Mouse (Mus musculus): ENCODE data around the gene Ufl1. TPM values are rescaled to one million over a fixed set of nuclear protein-coding genes. Genes with fewer than 3 reads are reported as not detected.

Ufl1 gene
- polyA plus RNA-seq, 1 experiment = 7.0 TPM

GRCm38 (mm10) chr4:25213451-25213850 is 68.2 kb downstream of the Ufl1 start:
- no peaks in the 10 kb centered on the region for H3K79me2 ChIP-seq (ENCODE audit: control insufficient read depth, insufficient read depth)
- H3K79me3 ChIP-seq (ENCODE audit: low read depth) = no peaks in the 10 kb centered on the region

GRCm38 (mm10) chr4:25206166-25206565 is 75.5 kb downstream of the Ufl1 start:
- no peaks in the 10 kb centered on the region for H3K27me3 ChIP-seq (ENCODE audit: control insufficient read depth, insufficient read depth, insufficient read length)
- no peaks in the 10 kb centered on the region for H3K36me3 ChIP-seq (ENCODE audit: control insufficient read depth, insufficient read depth)
- no peak overlapping the region for H3K4me3 ChIP-seq (ENCODE audit: insufficient read depth, poor library complexity, severe bottlenecking)
- TF ChIP-seq MYOD1 (IDR thresholded peaks at IDR 0.05; ENCODE audit: control insufficient read depth, insufficient read length, low read depth) = no peak
- TF ChIP-seq FOSL1 (IDR thresholded peaks at IDR 0.05; ENCODE audit: insufficient read depth, low read length, poor library complexity, severe bottlenecking) = no peak
- no peak for TF ChIP-seq MAX (IDR thresholded peaks at IDR 0.05)
- TF ChIP-seq CTCF (IDR thresholded peaks at IDR 0.05; ENCODE audit: control insufficient read depth, insufficient read depth, insufficient read length) = no peak
- no peak for TF ChIP-seq CEBPB (IDR thresholded peaks at IDR 0.05; ENCODE audit: low read depth)
- TF ChIP-seq MYOG (IDR thresholded peaks at IDR 0.05; ENCODE audit: control insufficient read depth, extremely low read depth, insufficient read length) = no peak
- no peak for TF ChIP-seq USF1 (IDR thresholded peaks at IDR 0.05; ENCODE audit: low read depth)
- no peak overlapping the region for H3ac ChIP-seq (ENCODE audit: control insufficient read depth, insufficient read length, low read depth)
- no peaks in the 10 kb centered on the region for H3K79me3 ChIP-seq (ENCODE audit: low read depth)
- no peaks in the 10 kb centered on the region for H3K79me2 ChIP-seq (ENCODE audit: control insufficient read depth, insufficient read depth)

More at GRCm38 (mm10) chr4:25213451-25213850, 68.2 kb downstream of the Ufl1 start:
- H3K4me3 ChIP-seq (ENCODE audit: insufficient read depth, poor library complexity, severe bottlenecking) = no peak overlapping the region
- no peaks in the 10 kb centered on the region for H3K36me3 ChIP-seq (ENCODE audit: control insufficient read depth, insufficient read depth)
- TF ChIP-seq MAX (IDR thresholded peaks at IDR 0.05) (no peak), CTCF (IDR thresholded peaks at IDR 0.05; ENCODE audit: control insufficient read depth, insufficient read depth, insufficient read length) (no peak), CEBPB (IDR thresholded peaks at IDR 0.05; ENCODE audit: low read depth) (no peak), MYOG (IDR thresholded peaks at IDR 0.05; ENCODE audit: control insufficient read depth, extremely low read depth, insufficient read length) (no peak), USF1 (IDR thresholded peaks at IDR 0.05; ENCODE audit: low read depth) (no peak), FOSL1 (IDR thresholded peaks at IDR 0.05; ENCODE audit: insufficient read depth, low read length, poor library complexity, severe bottlenecking) (no peak), MYOD1 (IDR thresholded peaks at IDR 0.05; ENCODE audit: control insufficient read depth, insufficient read length, low read depth) (no peak)
- H3K27me3 ChIP-seq (ENCODE audit: control insufficient read depth, insufficient read depth, insufficient read length) = no peaks in the 10 kb centered on the region
- no peak overlapping the region for H3ac ChIP-seq (ENCODE audit: control insufficient read depth, insufficient read length, low read depth)

Other genes with a start within 250 kb of the Ufl1 start
- not detected for gene Fhl5, start 38.9 kb downstream of the Ufl1 start, polyA plus RNA-seq (2012; fragmentation: generic; extraction: Trizol)

Measured in C2C12 (cell line).